Mouse (Mus musculus): ENCODE data around the gene Cdh22. TPM values are rescaled to one million over a fixed set of nuclear protein-coding genes. Genes with fewer than 3 reads are reported as not detected.

The Cdh22 gene
- total RNA-seq, 2 experiments from 2014 or later, result 0.36 to 0.64 TPM

DNA sequence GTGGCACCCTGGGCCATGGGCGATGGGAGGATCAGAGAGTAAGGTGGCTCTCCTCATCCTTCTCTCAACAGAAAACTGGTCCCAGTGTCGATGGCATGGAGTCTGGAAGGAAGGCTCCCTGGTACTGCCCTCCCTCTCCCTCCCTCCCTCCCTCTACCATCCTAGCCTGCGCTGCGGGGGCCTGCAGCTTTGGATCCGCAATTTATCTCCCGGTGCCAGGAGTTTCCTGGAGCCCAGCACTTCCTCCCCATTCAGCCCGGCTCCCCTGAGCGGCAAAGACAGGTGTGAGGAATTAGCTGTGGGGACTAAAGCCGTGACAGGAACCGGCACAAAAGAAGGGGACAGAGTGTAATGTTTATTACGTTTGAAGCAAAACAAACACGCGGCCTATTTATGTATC, 7.9 kb upstream of the Cdh22 start:
- TF ChIP-seq CTCF (IDR thresholded peaks at IDR 0.05), result no peak
- no peak overlapping the region for H3K4me3 ChIP-seq
- intact Hi-C loops (cut with DNase I), result no loop called here
- DNase-seq, result no peak
- no peak overlapping the region for H3K27ac ChIP-seq

DNA sequence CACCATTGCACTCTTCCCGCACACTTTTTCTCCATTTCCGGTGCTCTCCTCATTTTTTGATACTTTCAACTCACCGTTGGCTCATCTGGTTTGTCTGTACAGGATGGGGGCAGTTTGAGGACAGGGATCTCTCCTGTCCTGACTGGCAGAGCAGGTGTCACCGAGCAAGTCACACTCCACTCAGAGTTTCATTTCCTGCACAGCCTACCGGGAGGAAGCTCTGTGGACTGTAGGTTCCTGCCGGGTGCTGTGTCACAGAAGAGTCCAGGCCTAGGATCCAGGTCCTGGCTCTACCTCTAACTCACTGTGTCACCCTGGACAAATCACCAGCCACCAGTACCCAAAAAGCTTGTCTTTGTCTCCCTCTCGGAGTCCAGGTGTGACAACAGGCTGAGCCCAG, 7.1 kb upstream of the Cdh22 start:
- Histone ChIP-seq H3K4me3 (no peak overlapping the region), H3K27ac (no peak overlapping the region)
- TF ChIP-seq CTCF (IDR thresholded peaks at IDR 0.05), result no peak
- intact Hi-C loops (cut with DNase I), result no loop called here
- DNase-seq, result no peak

DNA sequence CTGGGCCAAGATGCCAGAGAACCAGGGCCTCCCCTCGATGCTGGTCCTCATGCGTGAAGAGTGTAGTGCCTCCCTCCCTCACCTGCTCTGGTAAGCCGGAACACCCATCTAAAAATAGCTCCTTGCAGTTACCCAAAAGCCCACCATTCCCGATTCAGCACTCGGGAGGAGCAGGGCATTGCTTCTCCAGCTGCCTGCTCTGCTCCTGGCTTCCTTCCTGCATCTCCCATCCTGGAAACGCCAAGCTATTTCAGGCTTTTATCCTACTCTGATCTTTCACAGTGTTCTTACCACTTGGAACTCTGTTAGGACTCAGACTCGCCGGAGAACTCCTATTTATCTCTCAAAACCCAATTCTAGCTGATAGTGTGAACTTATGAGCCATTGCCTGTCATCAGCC, 5.7 kb upstream of the Cdh22 start:
- intact Hi-C loops (cut with DNase I), result no loop called here
- no peak for TF ChIP-seq CTCF (IDR thresholded peaks at IDR 0.05)
- DNase-seq, result no peak
- H3K27ac ChIP-seq, result no peak overlapping the region
- H3K4me3 ChIP-seq, result no peak overlapping the region

DNA sequence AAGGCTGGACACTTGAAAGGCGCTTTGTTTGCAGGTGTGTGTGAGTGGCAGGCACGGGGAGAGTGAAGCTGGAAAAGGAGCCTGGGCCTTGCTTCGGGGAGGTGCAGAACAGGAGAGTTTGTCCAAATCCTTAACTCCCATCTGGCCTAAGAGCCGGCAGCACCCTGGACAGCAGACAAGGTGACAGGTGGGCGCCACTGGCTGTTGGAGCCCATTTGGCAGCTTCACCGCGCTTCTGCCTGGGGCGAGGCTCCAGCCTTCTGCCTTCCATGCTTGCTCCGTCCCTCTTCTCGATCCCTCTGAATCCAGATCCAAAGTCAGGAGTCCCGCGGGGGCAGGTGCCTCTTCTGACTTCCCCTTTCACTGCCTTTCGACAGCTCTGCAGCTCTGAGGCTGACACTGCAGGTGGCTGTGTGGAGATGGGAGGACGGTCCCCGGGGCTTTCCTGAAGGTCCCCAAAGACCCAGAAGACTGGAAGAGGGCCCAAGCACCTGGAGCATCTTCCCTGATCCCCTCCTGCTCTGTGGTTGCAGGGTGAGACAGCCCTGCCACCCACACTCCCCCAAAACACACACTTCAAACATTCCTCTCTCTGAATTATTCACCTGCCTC, 5.0 kb upstream of the Cdh22 start:
- no peak overlapping the region for H3K4me3 ChIP-seq
- no peak for DNase-seq
- no peak for TF ChIP-seq CTCF (IDR thresholded peaks at IDR 0.05)
- H3K27ac ChIP-seq, result no peak overlapping the region
- intact Hi-C loops (cut with DNase I), result loop anchor here (5.0 kb wide), 1 partner anchor 38 kb away; no protein-coding TSS in a partner anchor

GRCm38 (mm10) chr2:165238416-165239145, 3.9 kb upstream of the Cdh22 start:
- DNase-seq, result no peak
- intact Hi-C loops (cut with DNase I), result loop anchor here (5.0 kb wide), 1 partner anchor 39 kb away; no protein-coding TSS in a partner anchor
- no peak overlapping the region for H3K27ac ChIP-seq
- TF ChIP-seq CTCF (IDR thresholded peaks at IDR 0.05), result no peak
- no peak overlapping the region for H3K4me3 ChIP-seq

GRCm38 (mm10) chr2:165234291-165234612, 401 bp downstream of the Cdh22 start:
- peak overlapping the region; percentile 79 for H3K4me3 ChIP-seq
- intact Hi-C loops (cut with DNase I), result no loop called here
- peak; percentile 29 for DNase-seq
- H3K27ac ChIP-seq, result no peak overlapping the region
- no peak for TF ChIP-seq CTCF (IDR thresholded peaks at IDR 0.05)

- no peak overlapping the region for H3K27ac ChIP-seq
- intact Hi-C loops (cut with DNase I), result loop anchor here (1.0 to 2.0 kb wide), 2 partner anchors 104 to 127 kb away; no protein-coding TSS in a partner anchor
- peak overlapping the region; percentile 79 for H3K4me3 ChIP-seq
- TF ChIP-seq CTCF (IDR thresholded peaks at IDR 0.05), result peak; percentile 82
- peak; percentile 74 for DNase-seq
These were observed 962 bp downstream of the Cdh22 start for GRCm38 (mm10) chr2:165233491-165234290.

DNA sequence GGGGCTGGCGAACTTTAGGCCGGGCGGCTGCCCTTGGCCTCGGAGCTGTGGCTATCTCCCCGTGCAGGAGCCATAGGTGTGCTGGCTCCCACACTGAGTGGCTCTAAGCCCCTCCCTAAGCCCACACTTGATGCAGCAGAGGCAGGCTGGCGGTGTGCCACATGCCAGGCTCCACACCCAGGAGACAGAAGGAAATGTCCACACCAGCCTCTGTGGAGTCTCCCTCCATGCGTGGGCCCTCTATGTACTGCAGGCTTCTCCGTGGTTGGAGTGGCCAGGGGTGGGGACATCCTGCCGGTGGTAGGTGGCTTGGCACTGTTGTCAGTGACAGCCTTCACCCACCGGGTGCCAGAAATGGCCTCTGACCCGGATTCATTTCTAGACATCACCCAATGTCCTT, 5.6 kb downstream of the Cdh22 start:
- no peak for DNase-seq
- intact Hi-C loops (cut with DNase I), result no loop called here
- Histone ChIP-seq H3K4me3 (no peak overlapping the region), H3K27ac (no peak overlapping the region)
- no peak for TF ChIP-seq CTCF (IDR thresholded peaks at IDR 0.05)

- DNase-seq, result no peak
These were observed 10.8 kb downstream of the Cdh22 start for GRCm38 (mm10) chr2:165223837-165224236.

GRCm38 (mm10) chr2:165221952-165222351, 12.7 kb downstream of the Cdh22 start:
- Histone ChIP-seq H3K27ac (no peak overlapping the region), H3K4me3 (no peak overlapping the region)
- DNase-seq, result no peak
- no peak for TF ChIP-seq CTCF (IDR thresholded peaks at IDR 0.05)
- intact Hi-C loops (cut with DNase I), result no loop called here

More at GRCm38 (mm10) chr2:165223837-165224236, 10.8 kb downstream of the Cdh22 start:
- no peak overlapping the region for H3K4me3 ChIP-seq
- intact Hi-C loops (cut with DNase I), result no loop called here
- no peak for TF ChIP-seq CTCF (IDR thresholded peaks at IDR 0.05)
- no peak overlapping the region for H3K27ac ChIP-seq

- intact Hi-C loops (cut with DNase I), result no loop called here
- DNase-seq, result no peak
- TF ChIP-seq CTCF (IDR thresholded peaks at IDR 0.05), result no peak
- H3K4me3 ChIP-seq, result no peak overlapping the region
- no peak overlapping the region for H3K27ac ChIP-seq
These were observed 14.2 kb downstream of the Cdh22 start for GRCm38 (mm10) chr2:165220347-165220945.

- no peak for DNase-seq
- no peak for TF ChIP-seq CTCF (IDR thresholded peaks at IDR 0.05)
- no peak overlapping the region for H3K27ac ChIP-seq
- H3K4me3 ChIP-seq, result no peak overlapping the region
- intact Hi-C loops (cut with DNase I), result no loop called here
These were observed 15.7 kb downstream of the Cdh22 start for GRCm38 (mm10) chr2:165218954-165219353.

All from gastrocnemius, adult 2 months (tissue).